Mouse (Mus musculus) hindbrain, postnatal 0 days (tissue): Measurements from ENCODE around the gene Mvp. TPM values are rescaled to one million over a fixed set of nuclear protein-coding genes. Genes with fewer than 3 reads are reported as not detected.
A peak's percentile ranks its signal among the peaks of the same experiment; 100 is the strongest.

ENCODE experiments used
- ATAC-seq: fragments of 200-750 bp; cut with Nextera tagmentation; 2 replicates; pipeline ENCODE4 v1.8.0; 2017; ENCODE audit warnings: mild to moderate bottlenecking, moderate TSS enrichment, moderate library complexity
- DNase-seq: peaks from one replicate; pipeline ENCODE4 v3.0.0-alpha.2; 2015; ENCODE audit warnings: low spot score
- H3K27ac ChIP-seq: fragments of 300-500 bp; sonication (generic); 2 replicates; pipeline ENCODE4 v1.5.1; 2014; ENCODE audit warnings: mild to moderate bottlenecking
- H3K27me3 ChIP-seq: fragments of 300-500 bp; sonication (generic); 2 replicates; pipeline ENCODE4 v1.6.1; 2014; ENCODE audit warnings: low read length, mixed read lengths; ENCODE audit not compliant: insufficient read depth
- H3K36me3 ChIP-seq: fragments of 300-500 bp; sonication (generic); 2 replicates; pipeline ENCODE4 v1.6.1; 2014; ENCODE audit warnings: low read length, mixed read lengths; ENCODE audit not compliant: insufficient read depth
- H3K4me1 ChIP-seq: fragments of 300-500 bp; sonication (generic); 2 replicates; pipeline ENCODE4 v1.6.1; 2014; ENCODE audit warnings: antibody characterized with exemption, low read length, mixed read lengths; ENCODE audit not compliant: insufficient read depth
- H3K4me2 ChIP-seq: fragments of 300-500 bp; sonication (generic); 2 replicates; pipeline ENCODE4 v1.6.1; 2014; ENCODE audit warnings: low read depth, mild to moderate bottlenecking, low read length, moderate library complexity, mixed read lengths
- H3K4me3 ChIP-seq: fragments of 300-500 bp; sonication (generic); 2 replicates; pipeline ENCODE4 v1.5.1; 2014; ENCODE audit warnings: low read length
- H3K9ac ChIP-seq: fragments of 300-500 bp; sonication (generic); replicated peaks from 2 replicates; pipeline ENCODE4 v1.6.1; 2014; ENCODE audit warnings: mild to moderate bottlenecking, low read length, moderate library complexity, mixed read lengths
- H3K9me3 ChIP-seq: fragments of 300-500 bp; sonication (generic); 2 replicates; pipeline ENCODE4 v1.6.1; 2016; ENCODE audit warnings: low read length, mixed read lengths
- CTCF ChIP-seq: IDR thresholded peaks from 2 replicates; pipeline ENCODE4 v1.5.1; 2016; ENCODE audit warnings: antibody characterized with exemption, control low read depth, low read depth
- WGBS: fragments of 180-500 bp; shearing (Covaris S2); extraction: QIAGEN DNeasy Blood & Tissue Kit; methylation state at CpG from one replicate; pipeline ENCODE4 v1.1.7; 2014; 5-methylcytosine and 5-hydroxymethylcytosine counted together
- polyA plus RNA-seq: library from polyadenylated mRNA; unstranded; fragments of >200 nt; fragmentation: Nextera tagmentation; extraction: Ambion mirVana; gene quantifications from 2 replicates; pipeline ENCODE4 v1.2.1, GENCODE M21; 2015
- total RNA-seq: library from RNA; depleted of rRNA; stranded (reverse); fragments of >200 nt; gene quantifications from 2 replicates; pipeline ENCODE4 v1.2.3, GENCODE M21; 2014

Gene Mvp
- total and polyA plus RNA-seq, 2 experiments from 2014 or later, result 5.5 to 6.9 TPM

- no peak for TF ChIP-seq CTCF
- no peak overlapping the region for H3K9ac ChIP-seq
- H3K9me3 ChIP-seq, result no peaks in the 10 kb centered on the region
- DNase-seq (no peak), ATAC-seq (no peak)
- H3K4me3 ChIP-seq, result no peak overlapping the region
- H3K27me3 ChIP-seq, result no peaks in the 10 kb centered on the region
- no peak overlapping the region for H3K27ac ChIP-seq
- 72% methylated on average over 2 of the region's 2 CpGs for WGBS
- peaks cover 10% of the 10 kb centered on the region for H3K4me1 ChIP-seq
- H3K4me2 ChIP-seq, result no peak overlapping the region
- H3K36me3 ChIP-seq, result peaks cover 16% of the 10 kb centered on the region
Measured at GRCm38 (mm10) chr7:127011717-127012116, 2.7 kb downstream of the Mvp start.

- Histone ChIP-seq H3K9ac (no peak overlapping the region), H3K9me3 (no peaks in the 10 kb centered on the region), H3K4me2 (no peak overlapping the region), H3K4me3 (no peak overlapping the region), H3K4me1 (peaks cover 9% of the 10 kb centered on the region), H3K27ac (no peak overlapping the region), H3K27me3 (no peaks in the 10 kb centered on the region), H3K36me3 (peaks cover 16% of the 10 kb centered on the region)
- TF ChIP-seq CTCF, result no peak
- DNase-seq (no peak), ATAC-seq (no peak)
- WGBS, result 95% methylated on average over 2 of the region's 2 CpGs
Measured at GRCm38 (mm10) chr7:127011051-127011450, 3.4 kb downstream of the Mvp start.

GRCm38 (mm10) chr7:127009307-127010085 lies 4.9 kb downstream of the Mvp start:
- H3K27me3 ChIP-seq, result no peaks in the 10 kb centered on the region
- no peak for ATAC-seq
- H3K4me3 ChIP-seq, result no peak overlapping the region
- H3K36me3 ChIP-seq, result peaks cover 9% of the 10 kb centered on the region
- no peak for DNase-seq
- TF ChIP-seq CTCF, result no peak
- no peaks in the 10 kb centered on the region for H3K9me3 ChIP-seq
- H3K27ac ChIP-seq, result peak overlapping the region; percentile 64; the same call in 1 of the 2 replicates
- H3K4me2 ChIP-seq, result no peak overlapping the region
- H3K9ac ChIP-seq, result no peak overlapping the region
- WGBS, result 72% methylated on average over 17 of the region's 17 CpGs
- H3K4me1 ChIP-seq, result no peaks in the 10 kb centered on the region; the same call in 1 of the 2 replicates

- DNase-seq (peak; percentile 75), ATAC-seq (peak; percentile 81)
- WGBS, result 44% methylated on average over 9 of the region's 9 CpGs
- H3K9me3 ChIP-seq, result no peaks in the 10 kb centered on the region
- H3K4me1 ChIP-seq, result no peaks in the 10 kb centered on the region
- peak overlapping the region; percentile 64 for H3K27ac ChIP-seq
- H3K36me3 ChIP-seq, result peaks cover 7% of the 10 kb centered on the region; the same call in 1 of the 2 replicates
- TF ChIP-seq CTCF, result no peak
- no peak overlapping the region for H3K4me3 ChIP-seq
- no peak overlapping the region for H3K4me2 ChIP-seq
- H3K27me3 ChIP-seq, result no peaks in the 10 kb centered on the region
- H3K9ac ChIP-seq, result 0 out of 2 replicates have a peak overlapping the region, but pooled peaks have one; percentile 15
Measured at GRCm38 (mm10) chr7:127008239-127009019, 6.0 kb downstream of the Mvp start.

GRCm38 (mm10) chr7:127007313-127008024 lies 7.0 kb downstream of the Mvp start:
- no peak overlapping the region for H3K4me2 ChIP-seq
- ATAC-seq, result no peak

GRCm38 (mm10) chr7:127004122-127004875 lies 10.1 kb downstream of the Mvp start:
- TF ChIP-seq CTCF, result 0 out of 2 replicates have a peak, but pooled peaks have one; percentile 14
- WGBS, result 85% methylated on average over 4 of the region's 4 CpGs
- no peaks in the 10 kb centered on the region for H3K36me3 ChIP-seq

More at GRCm38 (mm10) chr7:127007313-127008024, 7.0 kb downstream of the Mvp start:
- H3K27me3 ChIP-seq, result no peaks in the 10 kb centered on the region
- 84% methylated on average over 6 of the region's 6 CpGs for WGBS
- TF ChIP-seq CTCF, result no peak
- H3K9ac ChIP-seq, result no peak overlapping the region
- H3K36me3 ChIP-seq, result no peaks in the 10 kb centered on the region
- no peaks in the 10 kb centered on the region for H3K4me1 ChIP-seq
- no peak for DNase-seq
- no peaks in the 10 kb centered on the region for H3K9me3 ChIP-seq
- H3K27ac ChIP-seq, result no peak overlapping the region
- H3K4me3 ChIP-seq, result no peak overlapping the region

More at GRCm38 (mm10) chr7:127004122-127004875, 10.1 kb downstream of the Mvp start:
- no peak for DNase-seq
- ATAC-seq, result no peak
- H3K27me3 ChIP-seq, result no peaks in the 10 kb centered on the region
- H3K9me3 ChIP-seq, result no peaks in the 10 kb centered on the region
- H3K27ac ChIP-seq, result no peak overlapping the region
- H3K4me2 ChIP-seq, result no peak overlapping the region
- no peak overlapping the region for H3K4me3 ChIP-seq
- no peaks in the 10 kb centered on the region for H3K4me1 ChIP-seq
- H3K9ac ChIP-seq, result no peak overlapping the region
